Mouse (Mus musculus): ENCODE measurements around the gene Ang6. TPM values are rescaled to one million over a fixed set of nuclear protein-coding genes. Genes with fewer than 3 reads are reported as not detected.

Ang6 gene
- polyA plus RNA-seq (2014; fragmentation: Illumina TruSeq; extraction: RNeasy Lipid Tissue Mini Kit (QIAGEN cat#74804); ENCODE audit: low read depth, low replicate concordance), result not detected

GRCm38 (mm10) chr14:44002169-44002568 is at the start of gene Ang6:
TSS of gene Ang6 (minus strand) at chr14:44002269.

GRCm38 (mm10) chr14:43956769-43957168 is 45.3 kb downstream of the Ang6 start, which contains the start of gene Ang5:
TSS of gene Ang5 (plus strand) at chr14:43957069.

Other genes with a start within 250 kb of the Ang6 start
- not detected for gene Gm8180, start 217.5 kb downstream of the Ang6 start, polyA plus RNA-seq (2014; fragmentation: Illumina TruSeq; extraction: RNeasy Lipid Tissue Mini Kit (QIAGEN cat#74804); ENCODE audit: low read depth, low replicate concordance)
- 0.79 TPM for gene Ear1, start 126.8 kb downstream of the Ang6 start, polyA plus RNA-seq (2014; fragmentation: Illumina TruSeq; extraction: RNeasy Lipid Tissue Mini Kit (QIAGEN cat#74804); ENCODE audit: low read depth, low replicate concordance)
- gene Ear10, start 78.7 kb downstream of the Ang6 start, polyA plus RNA-seq (2014; fragmentation: Illumina TruSeq; extraction: RNeasy Lipid Tissue Mini Kit (QIAGEN cat#74804); ENCODE audit: low read depth, low replicate concordance), result not detected
- gene Gm8113, start 76.9 kb downstream of the Ang6 start, polyA plus RNA-seq (2014; fragmentation: Illumina TruSeq; extraction: RNeasy Lipid Tissue Mini Kit (QIAGEN cat#74804); ENCODE audit: low read depth, low replicate concordance), result 2.6 TPM
- not detected for gene Ang5, start 45.2 kb downstream of the Ang6 start, polyA plus RNA-seq (2014; fragmentation: Illumina TruSeq; extraction: RNeasy Lipid Tissue Mini Kit (QIAGEN cat#74804); ENCODE audit: low read depth, low replicate concordance)
- 36.8 TPM for gene Ear2, start 100.4 kb upstream of the Ang6 start, polyA plus RNA-seq (2014; fragmentation: Illumina TruSeq; extraction: RNeasy Lipid Tissue Mini Kit (QIAGEN cat#74804); ENCODE audit: low read depth, low replicate concordance)
- gene Gm3327, start 121.6 kb upstream of the Ang6 start, polyA plus RNA-seq (2014; fragmentation: Illumina TruSeq; extraction: RNeasy Lipid Tissue Mini Kit (QIAGEN cat#74804); ENCODE audit: low read depth, low replicate concordance), result not detected
- gene Gm8212, start 195.4 kb upstream of the Ang6 start, polyA plus RNA-seq (2014; fragmentation: Illumina TruSeq; extraction: RNeasy Lipid Tissue Mini Kit (QIAGEN cat#74804); ENCODE audit: low read depth, low replicate concordance), result not detected
- gene 4930503E14Rik, start 211.0 kb upstream of the Ang6 start, polyA plus RNA-seq (2014; fragmentation: Illumina TruSeq; extraction: RNeasy Lipid Tissue Mini Kit (QIAGEN cat#74804); ENCODE audit: low read depth, low replicate concordance), result not detected

Measured in adipose tissue, adult 10 weeks (tissue).